Mouse (Mus musculus) cerebellum, adult 2 months (tissue): ENCODE data around the gene Kalrn.

Source experiments
- CTCF ChIP-seq: fragments of 200-500 bp; IDR thresholded peaks from 2 replicates; pipeline ENCODE4 v1.5.1; 2011; ENCODE audit warnings: low read depth, mild to moderate bottlenecking, control low read depth, low read length, moderate library complexity, borderline replicate concordance; ENCODE audit not compliant: insufficient read depth
- POLR2A ChIP-seq: fragments of 200-500 bp; IDR thresholded peaks from 2 replicates; pipeline ENCODE4 v1.6.1; 2011; ENCODE audit warnings: low read length, control low read depth, borderline replicate concordance; ENCODE audit not compliant: insufficient read depth

DNA sequence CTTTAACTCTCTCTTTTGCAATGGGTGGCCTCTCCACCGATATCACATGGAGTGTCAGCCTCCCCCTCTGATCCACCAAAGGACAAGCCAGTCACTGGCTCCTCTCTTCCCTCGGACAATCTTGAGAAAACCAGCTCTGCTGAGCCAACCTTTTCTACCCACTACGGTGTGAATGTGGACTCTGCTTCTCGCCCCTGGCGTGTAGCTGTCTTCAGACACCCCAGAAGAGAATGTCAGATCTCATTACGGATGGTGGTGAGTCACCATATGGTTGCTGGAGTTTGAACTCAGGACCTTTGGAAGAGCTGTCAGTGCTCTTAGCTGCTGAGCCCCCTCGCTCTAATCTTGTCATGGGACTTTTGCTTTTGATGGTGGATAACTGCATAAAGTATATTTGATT lies 452.0 kb downstream of the Kalrn start:
- TF ChIP-seq POLR2A: no peak
- TF ChIP-seq CTCF: no peak
